Mouse (Mus musculus) forebrain, embryonic 12.5 days (tissue): Measurements from ENCODE around the gene Efcab3. TPM values are rescaled to one million over a fixed set of nuclear protein-coding genes. Genes with fewer than 3 reads are reported as not detected.

Experiments
- ATAC-seq: fragments of 200-750 bp; cut with Nextera tagmentation; 2 replicates; pipeline ENCODE4 v1.8.0; 2017; ENCODE audit warnings: moderate TSS enrichment; ENCODE audit not compliant: low FRiP score
- H3K27ac ChIP-seq: fragments of 300-500 bp; sonication (generic); 2 replicates; pipeline ENCODE4 v1.5.1; 2016; ENCODE audit warnings: mild to moderate bottlenecking
- H3K27me3 ChIP-seq: fragments of 300-500 bp; sonication (generic); 2 replicates; pipeline ENCODE4 v1.6.1; 2016; ENCODE audit warnings: mild to moderate bottlenecking
- H3K36me3 ChIP-seq: fragments of 300-500 bp; sonication (generic); replicated peaks from 2 replicates; pipeline ENCODE4 v1.6.1; 2016; ENCODE audit warnings: mild to moderate bottlenecking
- H3K4me1 ChIP-seq: fragments of 300-500 bp; sonication (generic); 2 replicates; pipeline ENCODE4 v1.6.1; 2016
- H3K4me2 ChIP-seq: fragments of 300-500 bp; sonication (generic); 2 replicates; pipeline ENCODE4 v1.6.1; 2016; ENCODE audit warnings: mild to moderate bottlenecking, moderate library complexity
- H3K4me3 ChIP-seq: fragments of 300-500 bp; sonication (generic); replicated peaks from 2 replicates; pipeline ENCODE4 v1.5.1; 2016; ENCODE audit warnings: mild to moderate bottlenecking
- H3K9ac ChIP-seq: fragments of 300-500 bp; sonication (generic); 2 replicates; pipeline ENCODE4 v1.6.1; 2016; ENCODE audit warnings: mild to moderate bottlenecking
- H3K9me3 ChIP-seq: fragments of 300-500 bp; sonication (generic); 2 replicates; pipeline ENCODE4 v1.6.1; 2016
- WGBS: fragments of 180-500 bp; shearing (Covaris S2); methylation state at CpG from one replicate; pipeline ENCODE4 v1.1.7; 2016; 5-methylcytosine and 5-hydroxymethylcytosine counted together
- polyA plus RNA-seq: library from polyadenylated mRNA; unstranded; fragments of >200 nt; fragmentation: Nextera tagmentation; extraction: Ambion mirVana; gene quantifications from 2 replicates; pipeline ENCODE4 v1.2.1, GENCODE M21; 2016

Efcab3 gene
- polyA plus RNA-seq, 1 experiment from 2014 or later: not detected

- Histone ChIP-seq H3K36me3 (no peaks in the 10 kb centered on the region), H3K27ac (no peak overlapping the region), H3K27me3 (no peaks in the 10 kb centered on the region), H3K4me2 (no peak overlapping the region), H3K4me1 (peaks cover 15% of the 10 kb centered on the region), H3K4me3 (no peak overlapping the region), H3K9ac (no peak overlapping the region), H3K9me3 (no peaks in the 10 kb centered on the region)
- 100% methylated on average over 1 of the region's 1 CpGs for WGBS
- ATAC-seq: no peak
Observed at GRCm38 (mm10) chr11:105149766-105150165, 86.4 kb downstream of the Efcab3 start.

- WGBS: 72% methylated on average over 4 of the region's 4 CpGs
- Histone ChIP-seq H3K4me1 (peaks cover 15% of the 10 kb centered on the region), H3K27ac (no peak overlapping the region), H3K27me3 (no peaks in the 10 kb centered on the region), H3K4me2 (no peak overlapping the region), H3K4me3 (no peak overlapping the region), H3K9me3 (no peaks in the 10 kb centered on the region), H3K9ac (no peak overlapping the region), H3K36me3 (no peaks in the 10 kb centered on the region)
- no peak for ATAC-seq
Observed at GRCm38 (mm10) chr11:105150691-105151090, 87.3 kb downstream of the Efcab3 start.

DNA sequence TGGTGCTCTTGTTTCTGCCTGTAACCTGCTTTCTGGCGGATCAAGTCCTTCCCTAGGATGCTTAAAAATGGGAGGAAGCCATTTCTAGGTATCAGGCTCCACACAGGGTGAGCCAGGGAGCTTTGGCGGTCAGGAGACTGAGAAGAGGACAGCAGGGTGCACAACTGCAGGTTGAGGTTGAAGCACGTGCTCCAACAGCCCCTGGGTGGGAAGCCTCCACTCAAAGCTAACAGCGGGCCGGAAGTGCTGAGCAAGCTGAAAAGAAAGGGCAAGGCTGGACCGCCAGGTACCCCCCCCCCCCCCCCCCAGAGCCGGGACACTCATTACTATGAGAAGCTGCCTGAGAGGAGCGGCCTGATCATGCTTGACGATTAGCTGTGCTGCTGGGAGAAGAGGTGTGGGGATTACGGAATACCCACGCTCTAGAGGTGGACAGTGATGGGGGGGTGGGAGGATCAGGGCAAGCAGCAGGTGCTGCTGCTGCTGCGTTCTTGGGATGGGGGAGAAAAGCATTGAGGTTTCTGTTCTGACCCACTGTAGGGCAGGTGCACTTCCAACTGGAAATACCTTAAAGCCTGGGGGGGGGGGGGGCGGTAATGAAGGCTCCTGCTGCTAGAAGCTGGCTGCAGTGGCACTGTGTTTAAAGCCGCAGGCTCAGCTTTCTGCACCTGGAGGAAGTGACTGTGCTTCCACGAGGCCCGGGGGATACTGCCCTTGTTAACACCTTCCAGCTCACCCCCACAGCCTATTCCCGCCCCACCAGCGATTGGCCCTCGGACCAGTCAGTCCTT, 88.0 kb downstream of the Efcab3 start:
- ATAC-seq: no peak
- Histone ChIP-seq H3K4me3 (no peak overlapping the region), H3K9me3 (no peaks in the 10 kb centered on the region), H3K4me2 (peak overlapping the region; percentile 26), H3K4me1 (peaks cover 15% of the 10 kb centered on the region), H3K27me3 (no peaks in the 10 kb centered on the region), H3K36me3 (no peaks in the 10 kb centered on the region), H3K9ac (peak overlapping the region; percentile 12; the same call in 1 of the 2 replicates), H3K27ac (no peak overlapping the region)
- WGBS: 27% methylated on average over 18 of the region's 19 CpGs

GRCm38 (mm10) chr11:105152017-105152300, 88.6 kb downstream of the Efcab3 start:
- no peaks in the 10 kb centered on the region for H3K36me3 ChIP-seq
- peaks cover 15% of the 10 kb centered on the region for H3K4me1 ChIP-seq
- H3K9me3 ChIP-seq: no peaks in the 10 kb centered on the region
- ATAC-seq: no peak
- H3K9ac ChIP-seq: no peak overlapping the region
- no peaks in the 10 kb centered on the region for H3K27me3 ChIP-seq
- no peak overlapping the region for H3K4me3 ChIP-seq
- H3K27ac ChIP-seq: no peak overlapping the region
- WGBS: 20% methylated on average over 1 of the region's 4 CpGs
- peak overlapping the region; percentile 26; the same call in 1 of the 2 replicates for H3K4me2 ChIP-seq

DNA sequence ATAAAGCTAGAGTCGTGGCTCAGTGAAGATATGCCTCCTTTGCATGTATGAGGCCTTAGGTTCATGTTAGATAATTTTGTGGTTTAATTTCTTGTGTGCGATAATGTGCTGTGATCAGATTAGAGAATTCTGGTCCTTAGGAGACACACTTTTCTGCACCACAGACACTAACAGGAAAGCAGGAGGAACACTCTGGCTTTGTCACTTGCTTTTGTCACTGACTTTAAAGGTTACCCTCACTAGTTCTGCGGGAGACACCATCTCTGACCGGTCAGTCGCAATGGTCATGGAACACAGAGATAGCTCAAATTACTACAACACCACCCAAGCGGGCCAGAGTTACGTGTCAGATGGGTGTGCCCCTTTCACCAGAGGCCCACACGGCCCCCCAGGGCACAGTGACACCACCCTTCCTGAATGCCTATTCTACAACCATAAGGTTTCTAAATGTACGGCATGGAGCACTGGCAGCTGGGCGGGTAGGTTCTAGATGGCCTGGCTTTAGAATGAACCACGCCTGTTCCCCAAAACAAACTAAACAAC, 89.0 kb downstream of the Efcab3 start:
- no peak overlapping the region for H3K4me3 ChIP-seq
- H3K27me3 ChIP-seq: no peaks in the 10 kb centered on the region
- H3K27ac ChIP-seq: no peak overlapping the region
- no peak overlapping the region for H3K9ac ChIP-seq
- H3K9me3 ChIP-seq: no peaks in the 10 kb centered on the region
- ATAC-seq: no peak
- no peaks in the 10 kb centered on the region for H3K36me3 ChIP-seq
- no peak overlapping the region for H3K4me2 ChIP-seq
- peaks cover 15% of the 10 kb centered on the region for H3K4me1 ChIP-seq
- 84% methylated on average over 11 of the region's 11 CpGs for WGBS

DNA sequence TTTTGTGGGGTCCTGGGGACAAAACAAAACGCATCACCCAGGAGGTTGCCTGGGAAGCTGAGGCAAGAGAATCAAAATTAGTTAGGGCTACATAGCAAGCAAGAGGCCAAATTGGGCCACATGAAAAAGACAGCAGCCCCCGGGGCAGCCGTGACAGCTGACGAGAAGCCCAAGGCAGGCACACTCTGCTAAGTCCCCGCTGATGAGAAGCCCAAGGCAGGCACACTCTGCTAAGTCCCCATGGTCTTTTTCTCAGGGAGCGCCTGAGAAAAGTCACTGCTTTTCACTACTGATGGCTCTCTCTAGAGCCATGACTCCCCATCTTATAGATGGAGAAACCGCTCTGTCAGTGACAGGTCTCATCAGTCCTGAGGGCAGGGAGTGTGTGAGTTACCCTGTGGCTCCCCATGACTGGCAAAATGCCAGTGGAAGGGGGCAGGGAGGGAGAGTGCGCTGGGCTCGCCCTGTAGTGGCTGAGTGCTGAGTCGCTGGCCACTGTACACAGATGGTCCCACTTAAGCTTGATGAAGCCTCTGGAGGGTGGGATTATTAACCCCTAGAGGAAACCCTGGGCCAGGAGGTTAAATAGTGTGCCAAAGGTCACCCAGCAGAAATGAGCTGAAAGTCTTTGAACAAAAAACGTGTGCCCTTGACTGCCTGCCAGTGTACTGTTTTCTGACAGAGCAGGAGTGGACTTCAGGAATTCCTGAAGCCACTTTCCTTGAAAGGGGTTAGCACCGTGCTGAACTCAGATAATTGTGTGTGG, 89.9 kb downstream of the Efcab3 start:
- Histone ChIP-seq H3K36me3 (no peaks in the 10 kb centered on the region), H3K4me2 (no peak overlapping the region), H3K4me3 (no peak overlapping the region), H3K9me3 (no peaks in the 10 kb centered on the region), H3K27ac (no peak overlapping the region), H3K9ac (no peak overlapping the region), H3K27me3 (no peaks in the 10 kb centered on the region), H3K4me1 (peaks cover 15% of the 10 kb centered on the region)
- no peak for ATAC-seq
- 37% methylated on average over 12 of the region's 12 CpGs for WGBS

DNA sequence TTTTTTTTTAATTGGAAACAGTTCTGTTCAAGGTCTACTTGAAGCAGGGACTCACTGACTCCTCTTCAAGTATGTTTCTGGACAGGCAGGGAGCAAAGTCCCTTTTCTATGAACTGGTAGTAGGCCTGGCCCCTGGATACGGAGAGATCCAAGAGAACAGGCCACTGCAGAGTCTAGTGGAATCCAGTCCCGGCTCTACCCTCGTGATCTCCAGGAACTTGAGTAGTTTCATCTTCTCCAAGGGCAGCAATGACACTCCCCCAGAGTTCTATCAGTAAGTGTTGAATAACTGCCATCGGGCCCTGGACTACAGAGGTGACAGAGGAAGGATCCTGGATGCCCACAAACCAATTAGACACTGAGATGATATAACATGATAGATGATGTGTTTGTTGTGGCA, 92.5 kb downstream of the Efcab3 start:
- WGBS: 77% methylated on average over 4 of the region's 4 CpGs
- Histone ChIP-seq H3K36me3 (no peaks in the 10 kb centered on the region), H3K9ac (no peak overlapping the region), H3K9me3 (no peaks in the 10 kb centered on the region), H3K4me1 (peaks cover 15% of the 10 kb centered on the region), H3K4me2 (no peak overlapping the region), H3K27me3 (no peaks in the 10 kb centered on the region), H3K4me3 (no peak overlapping the region), H3K27ac (no peak overlapping the region)
- ATAC-seq: no peak

- no peak overlapping the region for H3K4me2 ChIP-seq
- no peaks in the 10 kb centered on the region for H3K36me3 ChIP-seq
- H3K27me3 ChIP-seq: no peaks in the 10 kb centered on the region
- H3K4me1 ChIP-seq: peaks cover 8% of the 10 kb centered on the region
- no peak overlapping the region for H3K27ac ChIP-seq
- ATAC-seq: no peak
- no peak overlapping the region for H3K9ac ChIP-seq
- 87% methylated on average over 19 of the region's 19 CpGs for WGBS
- H3K9me3 ChIP-seq: no peaks in the 10 kb centered on the region
- H3K4me3 ChIP-seq: no peak overlapping the region
Observed at GRCm38 (mm10) chr11:105156748-105157267, 93.4 kb downstream of the Efcab3 start.

GRCm38 (mm10) chr11:105158047-105158446, 94.7 kb downstream of the Efcab3 start:
- H3K4me1 ChIP-seq: peaks cover 8% of the 10 kb centered on the region
- H3K4me2 ChIP-seq: no peak overlapping the region
- no peak for ATAC-seq

GRCm38 (mm10) chr11:105159673-105160360, 96.4 kb downstream of the Efcab3 start:
- Histone ChIP-seq H3K9ac (no peak overlapping the region), H3K27me3 (no peaks in the 10 kb centered on the region), H3K36me3 (no peaks in the 10 kb centered on the region), H3K4me1 (no peaks in the 10 kb centered on the region), H3K9me3 (peaks cover 14% of the 10 kb centered on the region; the same call in 1 of the 2 replicates), H3K4me3 (no peak overlapping the region), H3K27ac (no peak overlapping the region), H3K4me2 (no peak overlapping the region)
- no peak for ATAC-seq
- 64% methylated on average over 6 of the region's 6 CpGs for WGBS

More at GRCm38 (mm10) chr11:105158047-105158446, 94.7 kb downstream of the Efcab3 start:
- Histone ChIP-seq H3K36me3 (no peaks in the 10 kb centered on the region), H3K9ac (no peak overlapping the region), H3K4me3 (no peak overlapping the region), H3K9me3 (peaks cover 8% of the 10 kb centered on the region; the same call in 1 of the 2 replicates), H3K27ac (no peak overlapping the region), H3K27me3 (no peaks in the 10 kb centered on the region)

DNA sequence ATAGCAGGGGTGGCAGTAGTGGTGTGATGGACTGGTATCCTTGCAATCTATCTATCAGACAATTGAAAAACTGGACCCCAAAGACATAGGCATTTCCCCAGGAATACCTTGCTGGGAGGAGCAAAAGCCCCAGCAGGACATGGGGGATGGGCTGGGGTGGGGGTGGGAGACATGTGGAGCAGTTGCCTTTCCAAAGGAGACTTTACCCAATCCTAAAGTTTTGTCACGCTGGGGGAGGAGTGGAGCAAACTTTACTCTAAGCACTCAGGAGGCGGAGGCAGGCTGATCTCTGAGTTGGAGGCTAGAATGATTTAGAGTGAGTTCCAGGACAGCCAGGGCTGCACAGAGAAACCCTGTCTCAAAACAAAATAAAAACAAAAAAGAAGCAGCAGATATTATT, 98.0 kb downstream of the Efcab3 start:
- Histone ChIP-seq H3K36me3 (no peaks in the 10 kb centered on the region), H3K27me3 (no peaks in the 10 kb centered on the region), H3K4me1 (no peaks in the 10 kb centered on the region), H3K9me3 (peaks cover 26% of the 10 kb centered on the region; the same call in 1 of the 2 replicates), H3K27ac (no peak overlapping the region), H3K4me3 (no peak overlapping the region), H3K9ac (no peak overlapping the region), H3K4me2 (no peak overlapping the region)
- 92% methylated on average over 2 of the region's 2 CpGs for WGBS
- ATAC-seq: no peak
